Mouse (Mus musculus) layer of hippocampus, postnatal 10 days (tissue): ENCODE results near the gene Cox8a. TPM values are rescaled to one million over a fixed set of nuclear protein-coding genes. Genes with fewer than 3 reads are reported as not detected.
A peak's percentile ranks its signal among the peaks of the same experiment; 100 is the strongest.

Experiments
- DNase-seq, 2 experiments: peaks; one replicate each; pipeline ENCODE4 v3.0.0; 2021; ENCODE audit warnings: low spot score in 2 of 2
- total RNA-seq, 2 experiments: library from RNA; stranded (reverse); gene quantifications; 2 replicates each; pipeline ENCODE4 v1.2.3; 2021

The Cox8a gene
- total RNA-seq, 2 experiments from 2014 or later, result 688 to 834 TPM

- DNase-seq, result no peak
These were observed 6.8 kb upstream of the Cox8a start for GRCm38 (mm10) chr19:7224253-7224652.

GRCm38 (mm10) chr19:7223488-7223887, 6.1 kb upstream of the Cox8a start:
- no peak for DNase-seq

GRCm38 (mm10) chr19:7222196-7222595, 4.8 kb upstream of the Cox8a start:
- DNase-seq, result no peak

GRCm38 (mm10) chr19:7218753-7219152, 1.3 kb upstream of the Cox8a start:
- DNase-seq, result no peak

- DNase-seq, result no peak
These were observed 481 bp upstream of the Cox8a start for GRCm38 (mm10) chr19:7217926-7218267.

- peak; percentile 37 to 51 for DNase-seq
These were observed 2.9 kb downstream of the Cox8a start for GRCm38 (mm10) chr19:7214484-7214883.

GRCm38 (mm10) chr19:7213010-7213409, 4.4 kb downstream of the Cox8a start:
- DNase-seq, result no peak

GRCm38 (mm10) chr19:7212216-7212615, 5.2 kb downstream of the Cox8a start:
- DNase-seq, result no peak

- no peak for DNase-seq
These were observed 7.3 kb downstream of the Cox8a start for GRCm38 (mm10) chr19:7209907-7210646.

GRCm38 (mm10) chr19:7205753-7206736, 11.4 kb downstream of the Cox8a start, which contains the start of gene Otub1:
Gene Otub1, minus strand, starts transcription at chr19:7206316.
- DNase-seq, result peak; percentile 90 to 92

GRCm38 (mm10) chr19:7205326-7205725, 12.1 kb downstream of the Cox8a start:
- no peak for DNase-seq

GRCm38 (mm10) chr19:7204898-7205297, 12.5 kb downstream of the Cox8a start:
- no peak for DNase-seq

- DNase-seq, result no peak
These were observed 17.0 kb downstream of the Cox8a start for GRCm38 (mm10) chr19:7200427-7200826.

GRCm38 (mm10) chr19:7199089-7199488, 18.3 kb downstream of the Cox8a start:
- DNase-seq, result no peak

- no peak for DNase-seq
These were observed 20.0 kb downstream of the Cox8a start for GRCm38 (mm10) chr19:7197445-7197844.

GRCm38 (mm10) chr19:7196741-7197270, 20.6 kb downstream of the Cox8a start:
- no peak for DNase-seq

GRCm38 (mm10) chr19:7195900-7196728, 21.3 kb downstream of the Cox8a start:
- DNase-seq, result peak; percentile 64 to 78

- no peak for DNase-seq
These were observed 24.9 kb downstream of the Cox8a start for GRCm38 (mm10) chr19:7192561-7192967.

- DNase-seq, result no peak
These were observed 25.8 kb downstream of the Cox8a start for GRCm38 (mm10) chr19:7191639-7192038.

GRCm38 (mm10) chr19:7190986-7191385, 26.4 kb downstream of the Cox8a start:
- no peak for DNase-seq

GRCm38 (mm10) chr19:7189026-7189425, 28.4 kb downstream of the Cox8a start:
- no peak for DNase-seq
